Mouse (Mus musculus) lung, embryonic 16.5 days (tissue): ENCODE measurements around the gene Cav3. TPM values are rescaled to one million over a fixed set of nuclear protein-coding genes. Genes with fewer than 3 reads are reported as not detected.
A peak's percentile ranks its signal among the peaks of the same experiment; 100 is the strongest.

ENCODE experiments used
- ATAC-seq: fragments of 200-750 bp; cut with Nextera tagmentation; 2 replicates; pipeline ENCODE4 v1.8.0; 2017; ENCODE audit warnings: low read depth, mild to moderate bottlenecking, moderate library complexity
- H3K27ac ChIP-seq: fragments of 300-500 bp; sonication (generic); 2 replicates; pipeline ENCODE4 v1.5.1; 2014; ENCODE audit warnings: mild to moderate bottlenecking, control low read depth, low read length
- H3K27me3 ChIP-seq: fragments of 300-500 bp; sonication (generic); 2 replicates; pipeline ENCODE4 v1.6.1; 2014; ENCODE audit warnings: low read depth, low read length, mixed read lengths; ENCODE audit not compliant: control insufficient read depth, insufficient read depth
- H3K36me3 ChIP-seq: fragments of 300-500 bp; sonication (generic); 2 replicates; pipeline ENCODE4 v1.6.1; 2014; ENCODE audit warnings: low read length; ENCODE audit not compliant: control insufficient read depth, insufficient read depth
- H3K4me1 ChIP-seq: fragments of 300-500 bp; sonication (generic); replicated peaks from 2 replicates; pipeline ENCODE4 v1.6.1; 2014; ENCODE audit warnings: low read length, mixed read lengths; ENCODE audit not compliant: control insufficient read depth, insufficient read depth
- H3K4me2 ChIP-seq: fragments of 300-500 bp; sonication (generic); 2 replicates; pipeline ENCODE4 v1.6.1; 2014; ENCODE audit warnings: low read depth, low read length, control low read depth
- H3K4me3 ChIP-seq: fragments of 300-500 bp; sonication (generic); 2 replicates; pipeline ENCODE4 v1.5.1; 2014; ENCODE audit warnings: mild to moderate bottlenecking, low read length, control low read depth
- H3K9ac ChIP-seq: fragments of 300-500 bp; sonication (generic); 2 replicates; pipeline ENCODE4 v1.6.1; 2014; ENCODE audit warnings: low read length, control low read depth
- H3K9me3 ChIP-seq: fragments of 300-500 bp; sonication (generic); 2 replicates; pipeline ENCODE4 v1.6.1; 2016; ENCODE audit warnings: low read length; ENCODE audit not compliant: control insufficient read depth
- WGBS: fragments of 180-500 bp; shearing (Covaris S2); extraction: QIAGEN DNeasy Blood & Tissue Kit; methylation state at CpG from one replicate; pipeline ENCODE4 v1.1.7; 2014; 5-methylcytosine and 5-hydroxymethylcytosine counted together
- polyA plus RNA-seq: library from polyadenylated mRNA; unstranded; fragments of >200 nt; fragmentation: Nextera tagmentation; extraction: Ambion mirVana; gene quantifications from 2 replicates; pipeline ENCODE4 v1.2.1, GENCODE M21; 2015

Cav3 gene
- polyA plus RNA-seq, 1 experiment from 2014 or later: 4.9 TPM

GRCm38 (mm10) chr6:112466001-112466400 lies 6.7 kb downstream of the Cav3 start:
- H3K36me3 ChIP-seq: no peaks in the 10 kb centered on the region
- H3K4me2 ChIP-seq: no peak overlapping the region
- no peaks in the 10 kb centered on the region for H3K9me3 ChIP-seq
- ATAC-seq: no peak
- H3K27ac ChIP-seq: no peak overlapping the region
- H3K4me1 ChIP-seq: no peaks in the 10 kb centered on the region
- H3K27me3 ChIP-seq: no peaks in the 10 kb centered on the region
- no peak overlapping the region for H3K4me3 ChIP-seq
- no peak overlapping the region for H3K9ac ChIP-seq

- H3K4me2 ChIP-seq: no peak overlapping the region
- no peaks in the 10 kb centered on the region; the same call in 1 of the 2 replicates for H3K27me3 ChIP-seq
- no peak overlapping the region for H3K9ac ChIP-seq
- no peaks in the 10 kb centered on the region for H3K4me1 ChIP-seq
- H3K27ac ChIP-seq: no peak overlapping the region
- no peak overlapping the region for H3K4me3 ChIP-seq
- H3K9me3 ChIP-seq: no peaks in the 10 kb centered on the region
- ATAC-seq: no peak
- WGBS: 58% methylated on average over 4 of the region's 4 CpGs
- no peaks in the 10 kb centered on the region for H3K36me3 ChIP-seq
Measured at GRCm38 (mm10) chr6:112471644-112472043, 12.3 kb downstream of the Cav3 start.

- Histone ChIP-seq H3K4me2 (no peak overlapping the region), H3K9me3 (no peaks in the 10 kb centered on the region), H3K27me3 (no peaks in the 10 kb centered on the region), H3K9ac (no peak overlapping the region), H3K4me1 (no peaks in the 10 kb centered on the region), H3K36me3 (no peaks in the 10 kb centered on the region), H3K4me3 (no peak overlapping the region), H3K27ac (no peak overlapping the region)
- 44% methylated on average over 13 of the region's 13 CpGs for WGBS
- ATAC-seq: peak; percentile 49; the same call in 1 of the 2 replicates
Measured at GRCm38 (mm10) chr6:112479861-112480260, 20.6 kb downstream of the Cav3 start.

- no peak for ATAC-seq
Measured at GRCm38 (mm10) chr6:112484316-112484715, 25.0 kb downstream of the Cav3 start.

GRCm38 (mm10) chr6:112487993-112488392 lies 28.7 kb downstream of the Cav3 start:
- Histone ChIP-seq H3K27me3 (peaks cover 45% of the 10 kb centered on the region), H3K4me1 (peaks cover 17% of the 10 kb centered on the region), H3K27ac (no peak overlapping the region), H3K9me3 (no peaks in the 10 kb centered on the region), H3K36me3 (no peaks in the 10 kb centered on the region), H3K4me2 (no peak overlapping the region), H3K9ac (no peak overlapping the region), H3K4me3 (no peak overlapping the region)
- 90% methylated on average over 5 of the region's 5 CpGs for WGBS
- ATAC-seq: no peak

More at GRCm38 (mm10) chr6:112484316-112484715, 25.0 kb downstream of the Cav3 start:
- H3K4me1 ChIP-seq: peaks cover 5% of the 10 kb centered on the region
- no peak overlapping the region for H3K27ac ChIP-seq
- H3K4me3 ChIP-seq: no peak overlapping the region
- H3K4me2 ChIP-seq: no peak overlapping the region
- no peaks in the 10 kb centered on the region for H3K9me3 ChIP-seq
- 6% methylated on average over 4 of the region's 4 CpGs for WGBS
- H3K27me3 ChIP-seq: peaks cover 31% of the 10 kb centered on the region
- H3K9ac ChIP-seq: no peak overlapping the region
- no peaks in the 10 kb centered on the region for H3K36me3 ChIP-seq

GRCm38 (mm10) chr6:112488821-112489180 lies 29.5 kb downstream of the Cav3 start:
- Histone ChIP-seq H3K4me3 (peak overlapping the region; percentile 40), H3K27ac (no peak overlapping the region), H3K9ac (peak overlapping the region; percentile 34; the same call in 1 of the 2 replicates), H3K9me3 (no peaks in the 10 kb centered on the region), H3K27me3 (peaks cover 45% of the 10 kb centered on the region), H3K4me2 (peak overlapping the region; percentile 72), H3K36me3 (no peaks in the 10 kb centered on the region), H3K4me1 (peaks cover 17% of the 10 kb centered on the region)
- ATAC-seq: no peak
- 25% methylated on average over 24 of the region's 24 CpGs for WGBS

GRCm38 (mm10) chr6:112489181-112489909 lies 30.0 kb downstream of the Cav3 start:
- H3K4me1 ChIP-seq: peaks cover 17% of the 10 kb centered on the region
- H3K4me3 ChIP-seq: peak overlapping the region; percentile 40
- 6% methylated on average over 72 of the region's 72 CpGs for WGBS
- no peaks in the 10 kb centered on the region for H3K36me3 ChIP-seq
- no peak overlapping the region for H3K27ac ChIP-seq
- H3K9ac ChIP-seq: peak overlapping the region; percentile 34; the same call in 1 of the 2 replicates
- peak overlapping the region; percentile 72 for H3K4me2 ChIP-seq
- H3K9me3 ChIP-seq: no peaks in the 10 kb centered on the region
- peaks cover 45% of the 10 kb centered on the region for H3K27me3 ChIP-seq
- ATAC-seq: no peak

- ATAC-seq: no peak
- no peak within 1 kb of the TSS for H3K27ac ChIP-seq
- peak within 1 kb of the TSS; percentile 51 for H3K9ac ChIP-seq
Measured at GRCm38 (mm10) chr6:112489910-112490559, 30.7 kb downstream of the Cav3 start, which contains the start of gene Oxtr. Gene Oxtr (minus strand): TSS chr6:112489943.

GRCm38 (mm10) chr6:112490625-112491242 lies 31.4 kb downstream of the Cav3 start:
- Histone ChIP-seq H3K4me3 (peak overlapping the region; percentile 45), H3K9ac (peak overlapping the region; percentile 51)
- peak; percentile 25; the same call in 1 of the 2 replicates for ATAC-seq

More at GRCm38 (mm10) chr6:112489910-112490559, 30.7 kb downstream of the Cav3 start, which contains the start of gene Oxtr:
- no peaks in the 10 kb centered on the region for H3K9me3 ChIP-seq
- H3K4me1 ChIP-seq: peaks cover 19% of the 10 kb centered on the region
- 8% methylated on average over 24 of the region's 24 CpGs for WGBS
- H3K27me3 ChIP-seq: peaks cover 45% of the 10 kb centered on the region
- H3K4me2 ChIP-seq: peak within 1 kb of the TSS; percentile 72
- no peaks in the 10 kb centered on the region for H3K36me3 ChIP-seq
- peak within 1 kb of the TSS; percentile 45 for H3K4me3 ChIP-seq

More at GRCm38 (mm10) chr6:112490625-112491242, 31.4 kb downstream of the Cav3 start:
- Histone ChIP-seq H3K4me1 (peaks cover 19% of the 10 kb centered on the region), H3K9me3 (no peaks in the 10 kb centered on the region), H3K27ac (no peak overlapping the region), H3K27me3 (peaks cover 45% of the 10 kb centered on the region), H3K4me2 (peak overlapping the region; percentile 72), H3K36me3 (no peaks in the 10 kb centered on the region)
- WGBS: 2% methylated on average over 35 of the region's 35 CpGs
